Mouse (Mus musculus): Measurements from ENCODE around the gene Fcrl6. TPM values are rescaled to one million over a fixed set of nuclear protein-coding genes. Genes with fewer than 3 reads are reported as not detected.

Gene Fcrl6
- polyA plus RNA-seq, 1 experiment from 2014 or later, result 0.21 TPM

Other genes with a start within 250 kb of the Fcrl6 start
- gene Pigm, start 226.0 kb downstream of the Fcrl6 start, polyA plus RNA-seq (2014; fragmentation: Nextera tagmentation; extraction: Ambion mirVana), result 5.2 and 6.1 TPM in 2 replicates
- gene Slamf9, start 127.2 kb downstream of the Fcrl6 start, polyA plus RNA-seq (2014; fragmentation: Nextera tagmentation; extraction: Ambion mirVana), result 0.21 and 0.31 TPM in 2 replicates
- gene Igsf9, start 120.8 kb downstream of the Fcrl6 start, polyA plus RNA-seq (2014; fragmentation: Nextera tagmentation; extraction: Ambion mirVana), result 29.6 and 32.4 TPM in 2 replicates
- 56.9 and 107 TPM in 2 replicates for gene Tagln2, start 102.5 kb downstream of the Fcrl6 start, polyA plus RNA-seq (2014; fragmentation: Nextera tagmentation; extraction: Ambion mirVana)
- 3.1 and 3.5 TPM in 2 replicates for gene Cfap45, start 81.8 kb downstream of the Fcrl6 start, polyA plus RNA-seq (2014; fragmentation: Nextera tagmentation; extraction: Ambion mirVana)
- 1.4 and 1.5 TPM in 2 replicates for gene Vsig8, start 46.6 kb downstream of the Fcrl6 start, polyA plus RNA-seq (2014; fragmentation: Nextera tagmentation; extraction: Ambion mirVana)
- gene Slamf8, start 12.0 kb downstream of the Fcrl6 start, polyA plus RNA-seq (2014; fragmentation: Nextera tagmentation; extraction: Ambion mirVana), result not detected in 2 replicates
- gene Dusp23, start 30.4 kb upstream of the Fcrl6 start, polyA plus RNA-seq (2014; fragmentation: Nextera tagmentation; extraction: Ambion mirVana), result 17.9 and 18.7 TPM in 2 replicates
- gene Crp, start 95.5 kb upstream of the Fcrl6 start, polyA plus RNA-seq (2014; fragmentation: Nextera tagmentation; extraction: Ambion mirVana), result 0.30 and 0.39 TPM in 2 replicates

Measured in neural tube, embryonic 14.5 days (tissue).